Mouse (Mus musculus) brain, embryonic 18.5 days (tissue): ENCODE measurements around the gene Syt11.
"Not testable (repeated sequence)": the region's sequence is repeated elsewhere in the genome, so short reads cannot be mapped to it uniquely, and the experiment has no call there.

Experiments
- DNase-seq: peaks from one replicate; pipeline ENCODE4 v3.0.0-alpha.2; 2012; ENCODE audit warnings: low read depth, low spot score

The Syt11 gene

DNA sequence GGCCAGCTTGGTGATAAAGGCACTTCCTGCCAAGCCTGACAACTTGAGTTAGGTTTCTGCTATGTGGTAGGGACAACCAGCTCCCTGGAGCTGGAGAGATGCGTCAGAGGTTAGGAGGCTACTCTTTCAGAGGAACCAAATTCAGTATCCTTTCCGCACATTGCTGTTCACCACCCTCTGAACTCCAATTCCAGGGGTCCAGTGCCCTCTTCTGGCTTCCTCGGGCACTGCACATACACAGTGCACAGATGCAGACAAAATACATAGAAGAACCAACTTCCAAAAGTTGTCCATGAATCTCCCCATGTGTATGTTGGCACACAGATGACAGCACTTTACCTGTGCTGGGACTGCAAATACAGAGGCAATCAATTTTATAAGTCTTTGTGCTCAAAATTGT, 36.3 kb downstream of the Syt11 start:
- DNase-seq: no peak

DNA sequence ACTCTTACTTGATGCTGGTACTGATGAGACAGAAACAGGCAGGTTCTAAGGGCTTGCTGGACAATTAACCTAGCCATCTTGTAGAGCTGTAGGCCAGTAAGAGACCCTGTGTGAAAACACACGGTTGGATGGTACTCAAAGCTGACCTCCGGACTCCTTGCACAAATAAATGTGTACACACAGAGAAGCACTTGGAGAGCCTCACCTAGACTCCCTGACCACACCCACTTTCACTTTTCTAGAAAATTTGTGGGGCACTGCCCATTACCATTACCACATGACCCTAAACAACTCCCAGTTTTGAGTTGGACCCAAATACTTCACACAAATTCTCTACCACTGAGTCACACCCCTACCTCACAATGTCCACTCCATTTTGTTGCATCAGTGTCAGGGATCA, 38.4 kb downstream of the Syt11 start:
- DNase-seq: no peak

GRCm38 (mm10) chr3:88719098-88719497, 55.9 kb downstream of the Syt11 start:
- DNase-seq: no peak

GRCm38 (mm10) chr3:88717831-88718230, 57.1 kb downstream of the Syt11 start:
- no peak for DNase-seq

DNA sequence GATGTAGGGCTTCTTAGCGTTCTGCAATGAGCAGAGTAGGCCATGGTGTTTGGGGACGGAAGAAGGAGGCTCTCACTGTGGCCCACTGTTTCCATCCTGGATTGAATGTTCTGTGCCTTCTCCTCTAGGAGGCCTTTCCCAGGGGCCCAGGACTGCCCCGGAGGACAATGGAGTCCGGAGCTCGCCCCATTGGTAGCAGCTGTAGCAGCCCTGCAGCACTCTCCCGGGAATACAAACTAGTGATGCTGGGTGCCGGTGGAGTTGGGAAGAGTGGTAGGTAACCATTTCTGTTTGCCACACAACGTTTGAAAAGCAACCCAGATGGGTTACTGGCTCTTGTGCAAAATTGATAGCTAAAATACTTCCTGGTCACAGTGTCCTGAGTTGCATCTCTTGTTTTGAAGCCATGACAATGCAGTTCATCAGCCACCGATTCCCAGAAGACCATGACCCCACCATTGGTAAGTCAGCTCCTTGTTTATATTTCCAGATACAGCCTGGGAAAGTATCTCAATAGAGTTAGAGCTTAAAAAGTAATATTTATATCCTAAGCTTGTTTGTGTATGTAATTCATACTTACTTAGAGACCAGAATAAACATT, 57.7 kb downstream of the Syt11 start:
- peak; percentile 3 for DNase-seq

- peak; percentile 54 for DNase-seq
Observed at GRCm38 (mm10) chr3:88716399-88717197, 58.4 kb downstream of the Syt11 start, which contains the start of gene Rit1. Gene Rit1 (plus strand): TSS chr3:88716838.

DNA sequence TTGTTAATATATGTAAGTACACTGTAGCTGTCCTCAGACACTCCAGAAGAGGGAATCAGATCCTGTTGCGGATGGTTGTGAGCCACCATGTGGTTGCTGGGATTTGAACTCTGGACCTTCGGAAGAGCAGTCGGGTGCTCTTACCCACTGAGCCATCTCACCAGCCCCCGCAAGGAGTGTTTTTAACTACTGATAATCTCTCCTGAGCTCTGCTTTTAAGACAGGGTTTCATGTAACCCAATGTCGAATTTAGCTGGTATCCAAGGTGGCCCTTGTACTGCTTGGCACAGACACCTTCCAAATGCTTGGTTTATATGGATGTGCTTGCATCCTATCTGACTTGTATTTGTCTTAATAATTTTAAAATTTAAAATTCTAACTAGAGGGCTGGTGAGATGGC, 59.2 kb downstream of the Syt11 start:
- not testable (repeated sequence) for DNase-seq

- no peak for DNase-seq
Observed at GRCm38 (mm10) chr3:88714725-88715124, 60.2 kb downstream of the Syt11 start.

GRCm38 (mm10) chr3:88713709-88714108, 61.3 kb downstream of the Syt11 start:
- DNase-seq: no peak

- DNase-seq: no peak
Observed at GRCm38 (mm10) chr3:88701222-88701621, 73.7 kb downstream of the Syt11 start.

GRCm38 (mm10) chr3:88700247-88700646, 74.7 kb downstream of the Syt11 start:
- DNase-seq: no peak

DNA sequence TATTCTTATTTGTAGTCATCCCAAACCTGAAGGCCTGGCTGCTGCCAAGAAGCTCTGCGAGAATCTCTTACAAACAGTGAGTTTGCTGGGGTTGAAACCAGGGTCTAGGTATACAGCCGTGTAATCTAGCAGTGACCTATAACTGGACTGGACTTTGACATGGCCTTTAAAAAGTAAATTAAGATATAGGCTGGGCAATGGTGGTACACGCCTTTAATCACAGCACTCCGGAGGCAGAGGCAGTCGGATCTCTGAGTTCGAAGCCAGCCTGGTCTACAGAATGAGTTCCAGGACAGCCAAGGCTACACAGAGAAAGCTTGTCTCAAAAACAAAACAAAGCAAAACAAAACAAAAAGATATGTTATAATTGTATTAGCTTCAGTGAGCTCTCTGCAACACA, 76.1 kb downstream of the Syt11 start:
- DNase-seq: no peak

DNA sequence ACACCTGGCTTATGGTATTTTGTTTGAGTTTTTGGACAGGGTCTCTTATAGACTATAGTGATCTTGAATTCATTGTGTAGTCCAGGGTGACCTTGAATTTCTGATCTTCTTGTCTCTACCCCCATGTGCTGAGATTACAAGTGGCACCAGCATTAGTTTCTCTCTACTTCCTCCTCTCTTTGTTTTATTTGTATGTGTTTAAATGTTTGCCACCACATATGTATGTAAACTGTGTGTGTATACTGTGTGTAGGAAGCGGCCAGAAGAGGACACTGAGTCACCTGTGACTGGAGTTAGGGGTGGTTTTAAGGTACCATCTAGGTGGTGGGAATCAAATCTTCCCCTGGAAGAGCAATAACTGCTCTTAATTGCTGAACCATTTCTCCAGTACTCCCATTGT, 76.9 kb downstream of the Syt11 start:
- DNase-seq: no peak

- no peak for DNase-seq
Observed at GRCm38 (mm10) chr3:88695545-88695944, 79.4 kb downstream of the Syt11 start.
